In the genomic region with DNA sequence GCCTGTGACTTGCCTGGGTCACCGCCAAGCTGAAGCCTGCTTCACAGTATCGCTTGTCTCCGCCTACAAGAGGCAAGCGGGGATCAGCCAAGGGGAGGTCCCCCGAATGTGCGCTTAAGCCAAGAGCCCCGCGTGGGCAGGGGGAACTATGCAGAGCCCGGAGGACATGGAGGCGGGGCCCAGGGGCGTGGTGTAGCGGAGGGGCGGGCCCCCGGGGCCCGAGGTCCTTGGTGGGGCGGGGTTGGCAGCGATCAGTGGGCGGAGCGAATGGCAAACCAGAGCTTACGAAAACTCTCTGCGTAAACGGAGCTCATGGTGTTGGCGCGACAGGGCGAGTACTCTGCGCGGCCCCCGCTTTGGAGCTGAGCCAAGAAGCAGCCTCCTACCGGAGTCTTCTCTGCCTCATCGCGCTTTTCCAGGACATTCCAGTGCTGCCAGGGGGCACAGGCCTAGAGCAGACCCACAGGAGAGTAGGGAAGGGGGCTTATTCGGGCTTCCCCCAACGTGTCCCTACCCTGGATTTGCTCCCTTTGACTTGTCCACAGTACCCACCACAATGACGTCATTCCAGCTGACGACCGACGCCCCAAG, we compare ENCODE assay signal across 1 mouse cellular context.
A peak's percentile ranks its signal among the peaks of the same experiment; 100 is the strongest.
TF ChIP-seq lines count a peak whose summit lies in the region.

No protein-coding gene starts in this region.

TF ChIP-seq in CH12.LX, 34 proteins besides CTCF, POLR2A, EP300 and RAD21:
- TF ChIP-seq JUN (IDR thresholded peaks at IDR 0.05; ENCODE audit: insufficient read depth, low read depth, low read length), result peak; percentile 22; the same call in 1 of the 2 replicates
- 0 out of 2 replicates have a peak, but pooled peaks have one; percentile 9 for TF ChIP-seq NRF1 (IDR thresholded peaks at IDR 0.05; ENCODE audit: low read depth, low read length)
- TF ChIP-seq GABPA (IDR thresholded peaks at IDR 0.05; ENCODE audit: insufficient replicate concordance, low read depth, low read length), result no peak
